Mouse (Mus musculus): Measurements from ENCODE around the gene Trit1.

DNA sequence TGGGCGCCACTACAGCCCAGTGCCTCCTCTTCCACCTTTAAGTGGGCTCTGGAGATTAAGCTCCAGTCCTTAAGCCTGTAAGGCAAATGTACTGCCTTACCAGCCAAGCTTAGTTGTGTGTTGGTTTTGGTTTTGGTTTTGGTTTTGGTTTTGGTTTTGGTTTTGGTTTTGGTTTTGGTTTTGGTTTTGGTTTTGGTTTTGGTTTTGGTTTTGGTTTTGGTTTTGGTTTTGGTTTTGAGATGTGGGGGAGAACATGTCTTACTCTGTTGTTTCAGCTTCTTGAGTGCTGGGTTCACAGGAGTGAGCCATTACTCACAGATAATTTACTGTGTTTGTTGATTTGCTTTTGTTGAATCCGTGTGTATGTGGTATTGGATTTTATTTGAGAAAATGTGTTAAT is 68.9 kb downstream of the Trit1 start:
- TF ChIP-seq GATA1 (IDR thresholded peaks at IDR 0.05; ENCODE audit: low read length): no peak
- no peak for TF ChIP-seq TAL1 (IDR thresholded peaks at IDR 0.05; ENCODE audit: low read length)
